Mouse (Mus musculus) intestine, embryonic 15.5 days (tissue): ENCODE results near the gene Hspa1b. TPM values are rescaled to one million over a fixed set of nuclear protein-coding genes. Genes with fewer than 3 reads are reported as not detected.
"Not testable (repeated sequence)": the region's sequence is repeated elsewhere in the genome, so short reads cannot be mapped to it uniquely, and the experiment has no call there.

Source experiments
- ATAC-seq: fragments of 200-750 bp; cut with Nextera tagmentation; 2 replicates; pipeline ENCODE4 v1.8.0; 2017; ENCODE audit warnings: moderate TSS enrichment, moderate library complexity
- H3K27ac ChIP-seq: fragments of 300-500 bp; sonication (generic); 2 replicates; pipeline ENCODE4 v1.5.1; 2015; ENCODE audit warnings: mild to moderate bottlenecking, inconsistent platforms
- H3K27me3 ChIP-seq: fragments of 300-500 bp; sonication (generic); replicated peaks from 2 replicates; pipeline ENCODE4 v1.6.1; 2015; ENCODE audit warnings: inconsistent platforms
- H3K36me3 ChIP-seq: fragments of 300-500 bp; sonication (generic); 2 replicates; pipeline ENCODE4 v1.6.1; 2015; ENCODE audit warnings: inconsistent platforms
- H3K4me1 ChIP-seq: fragments of 300-500 bp; sonication (generic); replicated peaks from 2 replicates; pipeline ENCODE4 v1.6.1; 2015; ENCODE audit warnings: inconsistent platforms
- H3K4me2 ChIP-seq: fragments of 300-500 bp; sonication (generic); replicated peaks from 2 replicates; pipeline ENCODE4 v1.6.1; 2015; ENCODE audit warnings: mild to moderate bottlenecking, inconsistent platforms
- H3K4me3 ChIP-seq: fragments of 300-500 bp; sonication (generic); replicated peaks from 2 replicates; pipeline ENCODE4 v1.5.1; 2015; ENCODE audit warnings: inconsistent platforms
- H3K9ac ChIP-seq: fragments of 300-500 bp; sonication (generic); 2 replicates; pipeline ENCODE4 v1.6.1; 2015; ENCODE audit warnings: inconsistent platforms
- H3K9me3 ChIP-seq: fragments of 300-500 bp; sonication (generic); 2 replicates; pipeline ENCODE4 v1.6.1; 2016; ENCODE audit warnings: inconsistent platforms
- WGBS: fragments of 180-500 bp; shearing (Covaris S2); methylation state at CpG from one replicate; pipeline ENCODE4 v1.1.7; 2015; 5-methylcytosine and 5-hydroxymethylcytosine counted together
- polyA plus RNA-seq: library from polyadenylated mRNA; unstranded; fragments of >200 nt; fragmentation: Nextera tagmentation; extraction: Ambion mirVana; gene quantifications from 2 replicates; pipeline ENCODE4 v1.2.1, GENCODE M21; 2015

Hspa1b gene
- polyA plus RNA-seq, 1 experiment from 2014 or later, result 0.43 TPM

DNA sequence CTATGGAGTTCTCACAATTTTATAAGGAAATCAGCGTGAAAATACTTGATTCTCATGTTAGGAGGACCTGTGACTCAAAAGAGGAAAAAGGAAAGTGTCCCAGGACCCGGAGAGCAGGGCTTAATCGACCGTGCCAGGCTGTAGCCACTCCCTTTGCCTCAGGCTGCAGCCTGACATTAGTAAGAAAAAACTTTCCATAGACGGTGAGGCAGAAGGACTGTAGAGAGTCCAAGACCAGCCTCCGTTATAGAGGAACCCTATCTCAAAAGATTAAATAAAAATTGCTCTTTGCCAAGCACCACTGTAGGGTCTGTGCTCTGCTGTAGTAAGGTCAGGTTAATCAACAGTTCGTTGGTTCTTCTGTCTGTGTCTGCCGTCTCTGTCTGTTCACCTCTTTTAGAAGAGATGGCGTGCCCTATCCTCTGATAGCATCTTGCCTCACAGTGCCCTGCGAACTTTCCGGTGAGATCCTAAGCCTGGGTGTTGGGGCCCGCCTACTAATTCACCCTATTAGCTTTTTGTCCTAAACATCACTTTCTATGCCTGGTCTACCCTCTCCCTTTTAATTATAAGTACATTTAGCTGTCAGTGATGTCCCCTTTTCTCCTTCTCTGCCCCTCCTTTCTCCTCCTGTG lies 960 bp upstream of the Hspa1b start:
- no peaks in the 10 kb centered on the region for H3K27me3 ChIP-seq
- H3K9me3 ChIP-seq, result no peaks in the 10 kb centered on the region
- peak overlapping the region; percentile 41 for H3K9ac ChIP-seq
- H3K4me1 ChIP-seq, result peaks cover 7% of the 10 kb centered on the region; the same call in 1 of the 2 replicates
- ATAC-seq, result peak; percentile 15; the same call in 1 of the 2 replicates
- WGBS, result 10% methylated on average over 12 of the region's 12 CpGs
- H3K36me3 ChIP-seq, result no peaks in the 10 kb centered on the region
- H3K4me3 ChIP-seq, result peak overlapping the region; percentile 45
- peak overlapping the region; percentile 65 for H3K4me2 ChIP-seq
- H3K27ac ChIP-seq, result peak overlapping the region; percentile 95

DNA sequence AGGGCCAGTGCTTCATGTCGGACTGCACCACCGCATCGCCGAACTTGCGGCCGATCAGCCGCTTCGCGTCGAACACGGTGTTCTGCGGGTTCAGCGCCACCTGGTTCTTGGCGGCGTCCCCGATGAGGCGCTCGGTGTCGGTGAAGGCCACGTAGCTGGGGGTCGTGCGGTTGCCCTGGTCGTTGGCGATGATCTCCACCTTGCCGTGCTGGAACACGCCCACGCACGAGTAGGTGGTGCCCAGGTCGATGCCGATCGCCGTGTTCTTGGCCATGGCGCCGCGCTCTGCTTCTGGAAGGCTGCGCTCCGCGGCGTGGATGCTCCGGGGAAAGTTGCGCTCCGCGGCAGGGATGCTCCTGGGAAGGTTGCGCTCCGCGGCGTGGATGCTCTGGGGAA lies 306 bp downstream of the Hspa1b start:
- H3K27me3 ChIP-seq, H3K36me3 ChIP-seq, H3K9me3 ChIP-seq, H3K9ac ChIP-seq, H3K4me1 ChIP-seq, H3K27ac ChIP-seq: not testable (repeated sequence)
- peak overlapping the region; percentile 45 for H3K4me3 ChIP-seq
- peak overlapping the region; percentile 65 for H3K4me2 ChIP-seq
- WGBS, result 0% methylated on average over 12 of the region's 47 CpGs
- ATAC-seq, result peak; percentile 26

DNA sequence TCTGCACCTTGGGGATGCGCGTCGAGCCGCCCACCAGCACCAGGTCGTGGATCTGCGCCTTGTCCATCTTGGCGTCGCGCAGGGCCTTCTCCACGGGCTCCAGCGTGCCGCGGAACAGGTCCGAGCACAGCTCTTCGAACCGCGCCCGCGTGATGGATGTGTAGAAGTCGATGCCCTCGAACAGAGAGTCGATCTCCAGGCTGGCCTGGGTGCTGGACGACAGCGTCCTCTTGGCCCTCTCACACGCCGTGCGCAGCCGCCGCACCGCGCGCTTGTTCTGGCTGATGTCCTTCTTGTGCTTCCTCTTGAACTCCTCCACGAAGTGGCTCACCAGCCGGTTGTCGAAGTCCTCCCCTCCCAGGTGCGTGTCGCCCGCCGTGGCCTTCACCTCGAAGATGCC lies 1.1 kb downstream of the Hspa1b start:
- ATAC-seq, H3K36me3 ChIP-seq, H3K27ac ChIP-seq, H3K4me2 ChIP-seq, H3K9me3 ChIP-seq, H3K4me1 ChIP-seq, H3K9ac ChIP-seq, H3K4me3 ChIP-seq, H3K27me3 ChIP-seq: not testable (repeated sequence)
- 29% methylated on average over 23 of the region's 40 CpGs for WGBS

DNA sequence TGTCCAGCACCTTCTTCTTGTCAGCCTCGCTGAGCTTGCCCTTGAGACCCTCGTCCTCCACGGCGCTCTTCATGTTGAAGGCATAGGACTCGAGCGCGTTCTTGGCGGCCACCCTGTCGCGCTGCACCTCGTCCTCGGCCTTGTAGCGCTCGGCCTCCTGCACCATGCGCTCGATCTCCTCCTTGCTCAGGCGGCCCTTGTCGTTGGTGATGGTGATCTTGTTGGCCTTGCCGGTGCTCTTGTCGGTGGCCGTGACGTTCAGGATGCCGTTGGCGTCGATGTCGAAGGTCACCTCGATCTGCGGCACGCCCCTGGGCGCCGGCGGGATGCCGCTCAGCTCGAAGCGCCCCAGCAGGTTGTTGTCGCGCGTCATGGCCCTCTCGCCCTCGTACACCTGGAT lies 1.7 kb downstream of the Hspa1b start:
- H3K4me2 ChIP-seq, result peak overlapping the region; percentile 37
- WGBS, result 18% methylated on average over 26 of the region's 40 CpGs
- not testable (repeated sequence) for H3K9me3 ChIP-seq, H3K27me3 ChIP-seq, H3K4me3 ChIP-seq, H3K27ac ChIP-seq, ATAC-seq, H3K4me1 ChIP-seq, H3K36me3 ChIP-seq, H3K9ac ChIP-seq

DNA sequence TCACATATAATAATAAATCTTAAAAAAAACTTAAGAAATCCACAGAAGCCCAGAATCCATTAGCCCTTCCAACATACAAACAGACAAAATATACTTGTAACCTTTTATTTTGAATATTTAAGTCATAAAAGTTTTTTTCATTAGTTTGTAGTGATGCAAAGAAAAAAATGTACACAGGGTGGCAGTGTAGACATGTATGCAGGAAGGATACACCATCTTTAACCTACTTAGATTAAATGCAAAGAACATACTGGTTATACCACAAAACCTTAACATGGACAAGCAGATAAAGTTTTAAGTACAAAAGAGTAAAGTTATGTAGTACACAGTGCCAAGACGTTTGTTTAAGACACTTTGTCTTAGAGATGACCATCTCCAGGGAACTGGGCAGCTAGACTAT lies 2.7 kb downstream of the Hspa1b start:
- H3K4me3 ChIP-seq, result no peak overlapping the region
- peaks cover 7% of the 10 kb centered on the region; the same call in 1 of the 2 replicates for H3K4me1 ChIP-seq
- no peaks in the 10 kb centered on the region for H3K9me3 ChIP-seq
- no peak overlapping the region for H3K4me2 ChIP-seq
- no peaks in the 10 kb centered on the region for H3K27me3 ChIP-seq
- H3K27ac ChIP-seq, result no peak overlapping the region
- ATAC-seq, result no peak
- no peak overlapping the region for H3K9ac ChIP-seq
- no peaks in the 10 kb centered on the region for H3K36me3 ChIP-seq
- 49% methylated on average over 1 of the region's 1 CpGs for WGBS

DNA sequence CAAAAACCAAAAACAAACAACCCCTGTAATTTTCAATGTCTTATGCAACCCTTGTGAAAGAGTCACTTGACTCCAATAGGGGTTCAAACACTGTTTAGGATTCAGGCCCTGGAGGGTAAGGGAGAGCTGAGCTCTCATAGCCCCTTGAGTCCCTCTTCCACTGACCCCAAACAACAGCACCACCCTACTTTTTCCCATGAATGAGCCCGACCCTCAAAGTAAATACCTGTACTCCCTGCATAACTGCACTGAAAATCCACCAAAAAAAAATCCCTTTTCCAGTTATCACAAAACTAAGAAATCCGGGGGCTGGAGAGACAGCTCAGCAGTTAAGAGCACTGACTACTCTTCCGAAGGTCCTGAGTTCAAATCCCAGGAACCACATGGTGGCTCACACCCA lies 3.2 kb downstream of the Hspa1b start:
- Histone ChIP-seq H3K4me1 (peaks cover 6% of the 10 kb centered on the region; the same call in 1 of the 2 replicates), H3K9me3 (no peaks in the 10 kb centered on the region)

DNA sequence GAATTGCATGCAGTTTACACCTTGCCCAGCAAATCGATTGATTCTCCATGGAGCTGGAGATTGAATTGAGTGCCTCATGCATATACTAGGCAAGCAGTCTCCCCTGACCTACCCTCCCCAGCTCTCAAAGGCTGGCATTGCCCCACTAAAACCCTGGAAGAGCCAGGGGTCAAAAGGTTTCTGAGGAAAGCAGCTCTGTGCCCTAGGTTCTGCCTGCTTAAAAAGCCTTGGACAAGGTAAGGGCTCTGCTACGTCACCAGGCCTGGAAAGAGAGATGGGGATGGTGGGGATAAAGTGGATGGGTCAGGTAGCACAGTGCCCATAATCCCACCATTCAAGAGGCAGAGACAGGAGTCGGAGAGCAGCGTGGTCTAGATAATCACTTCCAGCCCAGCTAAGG lies 4.2 kb downstream of the Hspa1b start:
- H3K27ac ChIP-seq, result no peak overlapping the region
- 87% methylated on average over 4 of the region's 4 CpGs for WGBS
- peaks cover 7% of the 10 kb centered on the region; the same call in 1 of the 2 replicates for H3K4me1 ChIP-seq
- H3K9ac ChIP-seq, result no peak overlapping the region
- peaks cover 5% of the 10 kb centered on the region for H3K36me3 ChIP-seq
- ATAC-seq, result no peak
- H3K27me3 ChIP-seq, result no peaks in the 10 kb centered on the region
- H3K9me3 ChIP-seq, result no peaks in the 10 kb centered on the region
- no peak overlapping the region for H3K4me2 ChIP-seq
- no peak overlapping the region for H3K4me3 ChIP-seq

More for the DNA sequence above, 3.2 kb downstream of the Hspa1b start:
- Histone ChIP-seq H3K27me3 (no peaks in the 10 kb centered on the region), H3K9ac (no peak overlapping the region), H3K36me3 (no peaks in the 10 kb centered on the region), H3K4me3 (no peak overlapping the region), H3K4me2 (no peak overlapping the region), H3K27ac (no peak overlapping the region)
- 74% methylated on average over 3 of the region's 3 CpGs for WGBS
- ATAC-seq, result no peak

DNA sequence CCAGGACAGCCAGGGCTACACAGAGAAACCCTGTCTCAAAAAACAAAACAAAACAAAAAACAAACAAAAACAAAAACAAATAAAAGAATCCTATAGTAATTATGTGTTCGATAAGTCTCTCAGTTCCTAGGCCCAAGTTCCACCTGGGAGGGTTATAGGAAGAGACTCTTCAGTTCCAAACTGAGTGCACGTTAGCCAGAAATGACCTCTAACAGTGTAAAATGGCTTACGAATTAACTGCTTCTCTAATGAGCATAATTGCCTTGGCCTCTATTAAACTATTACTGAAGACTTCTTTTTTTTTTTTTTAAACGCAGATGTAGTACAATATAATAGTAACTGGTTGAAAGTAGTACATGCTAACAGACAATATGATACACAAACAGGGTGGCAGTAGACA lies 5.1 kb downstream of the Hspa1b start:
- no peak overlapping the region for H3K4me2 ChIP-seq
- H3K27ac ChIP-seq, result no peak overlapping the region
- WGBS, result 90% methylated on average over 4 of the region's 4 CpGs
- H3K4me3 ChIP-seq, result no peak overlapping the region
- H3K36me3 ChIP-seq, result peaks cover 8% of the 10 kb centered on the region
- peaks cover 7% of the 10 kb centered on the region; the same call in 1 of the 2 replicates for H3K4me1 ChIP-seq
- H3K9me3 ChIP-seq, result no peaks in the 10 kb centered on the region
- H3K27me3 ChIP-seq, result no peaks in the 10 kb centered on the region
- H3K9ac ChIP-seq, result no peak overlapping the region
- no peak for ATAC-seq

DNA sequence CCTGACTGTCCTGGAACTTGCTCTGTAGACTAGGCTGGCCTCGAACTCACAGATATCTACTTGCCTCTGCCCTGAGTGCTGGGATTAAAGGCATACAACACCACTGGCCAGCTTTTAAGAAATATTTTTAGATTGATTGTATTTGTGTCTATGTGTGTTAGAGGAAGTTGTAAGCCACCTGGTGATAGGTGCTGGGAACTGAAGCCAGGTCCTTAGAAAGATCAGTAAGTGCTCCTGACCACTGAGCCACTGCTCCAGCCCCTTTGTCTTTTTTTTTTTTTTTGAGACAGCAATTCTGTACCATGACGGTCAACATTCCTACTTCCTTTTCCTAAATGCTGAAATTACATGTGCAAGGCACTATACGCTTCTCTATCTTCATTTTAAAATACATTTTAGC lies 5.8 kb downstream of the Hspa1b start:
- no peak overlapping the region; the same call in 1 of the 2 replicates for H3K4me3 ChIP-seq
- H3K27ac ChIP-seq, result no peak overlapping the region
- H3K4me2 ChIP-seq, result peak overlapping the region; percentile 55; the same call in 1 of the 2 replicates
- WGBS, result 83% methylated on average over 3 of the region's 3 CpGs
- no peak overlapping the region for H3K9ac ChIP-seq
- peaks cover 8% of the 10 kb centered on the region for H3K36me3 ChIP-seq
- no peaks in the 10 kb centered on the region for H3K9me3 ChIP-seq
- ATAC-seq, result no peak
- H3K4me1 ChIP-seq, result peaks cover 7% of the 10 kb centered on the region; the same call in 1 of the 2 replicates
- H3K27me3 ChIP-seq, result no peaks in the 10 kb centered on the region

DNA sequence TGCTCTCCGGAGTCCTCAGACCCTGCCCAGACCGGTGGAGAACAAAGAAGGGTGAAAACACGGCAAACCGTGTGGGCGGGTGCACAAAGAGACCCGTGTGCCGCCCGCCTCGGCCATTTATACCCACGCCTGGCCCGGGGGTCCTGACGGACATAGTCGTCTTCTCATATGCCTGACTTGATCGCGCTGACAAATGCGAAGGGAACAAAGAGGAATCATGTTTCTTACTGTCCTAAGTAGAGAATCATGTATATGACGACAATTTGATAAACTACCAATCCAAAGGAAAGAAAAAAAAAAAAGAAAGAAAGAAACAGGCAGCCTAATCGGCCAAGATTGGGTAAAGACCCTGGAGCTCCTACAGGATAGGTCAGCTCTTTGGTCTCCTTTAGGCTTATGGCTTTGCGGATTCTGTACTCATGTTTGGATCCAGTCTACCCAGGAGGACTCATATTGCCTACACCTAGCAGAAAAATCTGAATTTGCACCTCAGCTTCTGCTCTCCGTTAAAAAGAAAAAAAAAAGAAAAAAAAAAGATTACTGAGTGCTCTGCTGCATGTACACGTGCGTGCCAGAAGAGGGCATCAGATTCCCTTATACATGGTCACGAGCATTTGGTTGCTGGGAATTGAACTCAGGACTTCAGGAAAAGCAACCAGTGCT lies 6.5 kb downstream of the Hspa1b start:
- Histone ChIP-seq H3K27me3 (no peaks in the 10 kb centered on the region), H3K4me1 (peaks cover 7% of the 10 kb centered on the region; the same call in 1 of the 2 replicates), H3K27ac (peak overlapping the region; percentile 82), H3K9ac (peak overlapping the region; percentile 89), H3K9me3 (no peaks in the 10 kb centered on the region), H3K36me3 (peaks cover 8% of the 10 kb centered on the region), H3K4me2 (peak overlapping the region; percentile 55), H3K4me3 (peak overlapping the region; percentile 77)
- peak; percentile 75 for ATAC-seq
- WGBS, result under 1% methylated on average over 23 of the region's 23 CpGs

DNA sequence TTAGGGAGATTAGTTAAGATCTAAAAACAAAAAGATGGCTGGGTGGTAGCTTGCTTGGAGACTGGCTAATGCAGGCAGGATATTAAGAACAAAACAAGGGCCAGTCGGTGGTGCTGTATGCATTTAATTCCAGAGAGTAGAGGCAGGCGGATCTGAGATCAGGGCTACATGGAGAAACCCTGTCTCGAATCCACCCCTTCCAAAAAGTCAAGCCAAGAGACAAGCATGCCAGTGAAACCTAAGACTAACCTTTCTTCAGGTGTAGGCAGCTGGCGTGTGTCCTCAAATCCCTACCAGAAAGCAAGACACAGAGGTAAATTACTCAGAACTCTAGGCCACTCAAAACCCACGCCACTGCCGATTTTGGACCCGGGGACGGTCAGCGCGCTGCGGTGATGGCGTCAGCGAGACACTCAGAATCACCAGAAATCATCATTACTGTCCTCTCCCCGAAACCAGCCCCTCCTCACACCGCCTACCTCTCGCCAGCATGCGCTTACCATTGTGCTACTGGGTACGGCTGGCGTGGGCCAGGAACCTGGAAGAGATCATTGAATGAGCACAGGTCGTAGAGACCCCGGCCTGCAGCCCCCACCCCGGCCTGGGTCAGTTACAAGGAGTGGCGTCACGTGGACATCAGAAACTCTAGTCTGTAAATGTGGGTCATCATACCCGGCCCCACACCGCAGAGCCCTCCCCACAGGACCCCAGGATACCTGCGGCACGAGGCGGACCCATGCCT lies 7.2 kb downstream of the Hspa1b start:
- H3K9me3 ChIP-seq, result no peaks in the 10 kb centered on the region
- H3K4me2 ChIP-seq, result peak overlapping the region; percentile 55
- H3K27me3 ChIP-seq, result no peaks in the 10 kb centered on the region
- peak overlapping the region; percentile 82 for H3K27ac ChIP-seq
- ATAC-seq, result no peak; the same call in 1 of the 2 replicates
- peak overlapping the region; percentile 77 for H3K4me3 ChIP-seq
- peaks cover 7% of the 10 kb centered on the region; the same call in 1 of the 2 replicates for H3K4me1 ChIP-seq
- H3K36me3 ChIP-seq, result peaks cover 8% of the 10 kb centered on the region
- peak overlapping the region; percentile 89 for H3K9ac ChIP-seq
- under 1% methylated on average over 29 of the region's 29 CpGs for WGBS
